Comparison of ENCODE assay signal across 8 mouse cellular contexts in the genomic region with DNA sequence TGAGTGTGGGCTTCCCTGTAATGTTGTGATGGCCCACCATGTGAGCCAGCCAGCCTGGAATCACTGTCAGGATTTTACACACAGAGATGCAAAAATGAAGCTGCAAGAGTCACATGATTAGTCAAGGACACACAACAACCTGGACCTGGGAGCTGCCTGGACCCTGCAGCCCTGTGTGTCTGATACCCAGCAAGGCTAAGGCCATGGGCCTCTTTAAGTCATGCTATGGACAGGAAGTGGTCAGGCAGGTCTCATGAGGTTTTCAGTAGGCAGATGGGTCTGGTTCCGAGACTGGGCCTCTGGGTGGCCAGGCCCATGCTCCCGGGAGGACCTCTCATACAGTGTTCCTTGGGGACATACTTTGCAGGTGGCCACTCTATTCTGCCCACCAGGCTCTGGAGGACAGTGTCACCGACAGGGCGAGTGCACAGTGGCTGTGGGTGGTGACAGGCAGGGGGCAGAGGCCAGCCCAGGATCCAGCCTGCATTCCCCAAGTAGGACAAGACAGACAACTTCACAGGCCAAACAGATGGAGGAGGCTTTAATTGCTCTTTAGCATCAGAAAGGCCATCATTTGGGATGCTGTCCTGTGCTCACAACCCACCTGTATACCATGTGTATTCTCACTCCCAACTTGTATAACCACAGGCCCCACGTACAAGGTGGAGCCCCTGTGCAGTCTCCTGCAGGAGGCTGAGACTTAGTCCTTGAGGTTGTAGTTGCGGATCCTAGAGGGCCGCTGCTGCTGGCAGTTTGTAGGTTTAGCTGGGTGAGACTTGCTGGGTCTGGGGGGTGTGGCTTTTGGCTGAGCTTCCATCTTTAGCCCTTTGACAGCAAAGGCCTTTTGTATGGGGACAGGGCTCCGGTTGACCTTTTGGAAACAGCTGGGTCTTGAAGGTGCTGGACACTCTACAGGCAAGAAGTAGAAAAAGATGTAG. TPM values are rescaled to one million over a fixed set of nuclear protein-coding genes. Genes with fewer than 3 reads are reported as not detected.
DNase-seq lines count a peak whose midpoint lies in the region; ATAC-seq and TF ChIP-seq lines count a peak whose summit lies in the region.

No protein-coding gene starts in this region.

- H3K79me2 ChIP-seq in heart, adult 2 months (replicated peaks; ENCODE audit: control insufficient read depth, insufficient read depth, low read length): no peaks in the 10 kb centered on the region

- H3K9me3 ChIP-seq in heart, embryonic 16.5 days (replicated peaks; ENCODE audit: control insufficient read depth, low read length): no peaks in the 10 kb centered on the region
- H3K9me3 ChIP-seq in forebrain, embryonic 12.5 days: no peaks in the 10 kb centered on the region
- no peaks in the 10 kb centered on the region for H3K9me3 ChIP-seq in limb, embryonic 15.5 days

- H3K9ac ChIP-seq in heart, embryonic 16.5 days (ENCODE audit: low read length): no peak overlapping the region
- no peak overlapping the region for H3K9ac ChIP-seq in heart, adult 2 months (ENCODE audit: low read depth, low read length)
- H3K9ac ChIP-seq in forebrain, embryonic 12.5 days: 0 out of 2 replicates have a peak overlapping the region, but pooled peaks have one; percentile 96
- H3K9ac ChIP-seq in limb, embryonic 15.5 days: no peak overlapping the region

- DNase-seq in heart, adult 2 months: no peak
- peak; percentile 57 for DNase-seq in ZHBTc4 (ENCODE audit: low read depth, low spot score)
- no peak for DNase-seq in frontal cortex, postnatal 36 days (ENCODE audit: low spot score in 2 of 2)
- no peak for DNase-seq in kidney, adult 8-10 months

- no peak for ATAC-seq in heart, embryonic 16.5 days (replicated peaks; ENCODE audit: extremely low read depth, insufficient read depth, low FRiP score)
- ATAC-seq in forebrain, embryonic 12.5 days (ENCODE audit: low FRiP score): no peak
- no peak for ATAC-seq in limb, embryonic 15.5 days (ENCODE audit: insufficient number of reproducible peaks, low FRiP score, low TSS enrichment, low read depth)
- ATAC-seq in erythroblast, adult 5-6 weeks (replicated peaks; ENCODE audit: low FRiP score, poor library complexity, severe bottlenecking): no peak

- no peaks in the 10 kb centered on the region for H3K27me3 ChIP-seq in heart, embryonic 16.5 days (ENCODE audit: control insufficient read depth, insufficient read depth, low read length)
- no peaks in the 10 kb centered on the region for H3K27me3 ChIP-seq in heart, adult 2 months (ENCODE audit: control insufficient read depth, insufficient read depth, low read length)
- no peaks in the 10 kb centered on the region for H3K27me3 ChIP-seq in forebrain, embryonic 12.5 days
- no peaks in the 10 kb centered on the region for H3K27me3 ChIP-seq in limb, embryonic 15.5 days

- peaks cover 31% of the 10 kb centered on the region for H3K4me1 ChIP-seq in heart, embryonic 16.5 days (ENCODE audit: control insufficient read depth, insufficient read depth, low read length)
- peaks cover 7% of the 10 kb centered on the region for H3K4me1 ChIP-seq in heart, adult 2 months (ENCODE audit: control insufficient read depth, insufficient read depth, low read length)
- peaks cover 42% of the 10 kb centered on the region for H3K4me1 ChIP-seq in forebrain, embryonic 12.5 days
- H3K4me1 ChIP-seq in limb, embryonic 15.5 days: peaks cover 31% of the 10 kb centered on the region

- TF ChIP-seq POLR2A in heart, adult 2 months (IDR thresholded peaks at IDR 0.05; ENCODE audit: insufficient read depth, low read depth, low read length): no peak

- 0 out of 2 replicates have a peak overlapping the region, but pooled peaks have one; percentile 4 for H3K27ac ChIP-seq in heart, embryonic 16.5 days (ENCODE audit: low read length)
- H3K27ac ChIP-seq in heart, adult 2 months: no peak overlapping the region
- H3K27ac ChIP-seq in forebrain, embryonic 12.5 days: peak overlapping the region; percentile 99
- peak overlapping the region; percentile 98 for H3K27ac ChIP-seq in limb, embryonic 15.5 days

- WGBS in heart, embryonic 16.5 days: 83% methylated on average over 8 of the region's 8 CpGs
- 91% methylated on average over 8 of the region's 8 CpGs for WGBS in heart, adult 2 months
- 80% methylated on average over 8 of the region's 8 CpGs for WGBS in forebrain, embryonic 12.5 days
- WGBS in limb, embryonic 15.5 days: 84% methylated on average over 8 of the region's 8 CpGs

- H3K4me3 ChIP-seq in heart, embryonic 16.5 days (ENCODE audit: low read length): no peak overlapping the region
- no peak overlapping the region for H3K4me3 ChIP-seq in heart, adult 2 months
- no peak overlapping the region for H3K4me3 ChIP-seq in forebrain, embryonic 12.5 days (replicated peaks)
- H3K4me3 ChIP-seq in limb, embryonic 15.5 days: no peak overlapping the region

- intact Hi-C loops in heart, adult 2 months (cut with DNase I): no loop called here

- H3K36me3 ChIP-seq in heart, embryonic 16.5 days (ENCODE audit: control insufficient read depth, insufficient read depth): no peaks in the 10 kb centered on the region
- H3K36me3 ChIP-seq in heart, adult 2 months (ENCODE audit: control insufficient read depth, insufficient read depth, low read length): no peaks in the 10 kb centered on the region
- peaks cover 11% of the 10 kb centered on the region for H3K36me3 ChIP-seq in forebrain, embryonic 12.5 days (replicated peaks)
- H3K36me3 ChIP-seq in limb, embryonic 15.5 days: peaks cover 13% of the 10 kb centered on the region

- no peak for TF ChIP-seq CTCF in heart, adult 2 months (IDR thresholded peaks at IDR 0.05)

- no peak overlapping the region for H3K4me2 ChIP-seq in heart, embryonic 16.5 days (ENCODE audit: low read depth, low read length)
- H3K4me2 ChIP-seq in forebrain, embryonic 12.5 days: no peak overlapping the region; the same call in 1 of the 2 replicates
- no peak overlapping the region for H3K4me2 ChIP-seq in limb, embryonic 15.5 days

- TF ChIP-seq EP300 in heart, adult 2 months (IDR thresholded peaks at IDR 0.05; ENCODE audit: insufficient read depth, low read depth, low read length): no peak

RNA-seq across cellular contexts. Expression of a gene that starts 1.9 kb away (rescaled TPM):
- 24.9 and 28.7 TPM in 2 replicates for polyA plus RNA-seq in heart, embryonic 16.5 days (2015; fragmentation: Nextera tagmentation; extraction: Ambion mirVana)
- 10 to 100 TPM; 22.0 to 32.1 TPM for total RNA-seq in heart, adult 2 months (2021)
- polyA plus RNA-seq in heart, adult 2 months (2012; rRNA removed): 318 and 731 TPM in 2 replicates
- polyA plus RNA-seq in forebrain, embryonic 12.5 days (2016; fragmentation: Nextera tagmentation; extraction: Ambion mirVana): 118 and 139 TPM in 2 replicates
- 41.8 and 45.5 TPM in 2 replicates for polyA plus RNA-seq in limb, embryonic 15.5 days (2015; fragmentation: Nextera tagmentation; extraction: Ambion mirVana)
- total RNA-seq in erythroblast, adult 5-6 weeks (2015; ENCODE audit: low replicate concordance): 6.5 and 7.9 TPM in 2 replicates
- total RNA-seq in erythroblast, adult 5-6 weeks (2017; ENCODE audit: low replicate concordance): 2.6 TPM in 2 replicates

RNA-seq across cellular contexts. Expression of a gene that starts 30.1 kb away (rescaled TPM):
- 44.7 and 49.7 TPM in 2 replicates for polyA plus RNA-seq in heart, embryonic 16.5 days (2015; fragmentation: Nextera tagmentation; extraction: Ambion mirVana)
- 10 to 100 TPM; 23.3 to 23.5 TPM for total RNA-seq in heart, adult 2 months (2021)
- 20.6 and 26.4 TPM in 2 replicates for polyA plus RNA-seq in heart, adult 2 months (2012; rRNA removed)
- polyA plus RNA-seq in forebrain, embryonic 12.5 days (2016; fragmentation: Nextera tagmentation; extraction: Ambion mirVana): 67.9 and 69.6 TPM in 2 replicates
- 59.0 and 61.9 TPM in 2 replicates for polyA plus RNA-seq in limb, embryonic 15.5 days (2015; fragmentation: Nextera tagmentation; extraction: Ambion mirVana)
- total RNA-seq in erythroblast, adult 5-6 weeks (2015; ENCODE audit: low replicate concordance): 10.0 and 12.5 TPM in 2 replicates
- total RNA-seq in erythroblast, adult 5-6 weeks (2017; ENCODE audit: low replicate concordance): 6.4 and 8.5 TPM in 2 replicates

RNA-seq across cellular contexts. Expression of a gene that starts 42.2 kb away (rescaled TPM):
- 124 and 135 TPM in 2 replicates for polyA plus RNA-seq in heart, embryonic 16.5 days (2015; fragmentation: Nextera tagmentation; extraction: Ambion mirVana)
- total RNA-seq in heart, adult 2 months (2021): 10 to 100 TPM; 54.4 to 55.8 TPM
- 85.9 and 129 TPM in 2 replicates for polyA plus RNA-seq in heart, adult 2 months (2012; rRNA removed)
- 246 and 247 TPM in 2 replicates for polyA plus RNA-seq in forebrain, embryonic 12.5 days (2016; fragmentation: Nextera tagmentation; extraction: Ambion mirVana)
- polyA plus RNA-seq in limb, embryonic 15.5 days (2015; fragmentation: Nextera tagmentation; extraction: Ambion mirVana): 205 and 207 TPM in 2 replicates
- 22.8 and 28.4 TPM in 2 replicates for total RNA-seq in erythroblast, adult 5-6 weeks (2015; ENCODE audit: low replicate concordance)
- total RNA-seq in erythroblast, adult 5-6 weeks (2017; ENCODE audit: low replicate concordance): 16.2 and 18.1 TPM in 2 replicates

RNA-seq across cellular contexts. Expression of a gene that starts 42.3 kb away (rescaled TPM):
- 27.8 and 28.4 TPM in 2 replicates for polyA plus RNA-seq in heart, embryonic 16.5 days (2015; fragmentation: Nextera tagmentation; extraction: Ambion mirVana)
- total RNA-seq in heart, adult 2 months (2021): 10 to 100 TPM; 11.9 to 12.5 TPM
- polyA plus RNA-seq in heart, adult 2 months (2012; rRNA removed): 28.6 and 30.0 TPM in 2 replicates
- 58.1 and 63.7 TPM in 2 replicates for polyA plus RNA-seq in forebrain, embryonic 12.5 days (2016; fragmentation: Nextera tagmentation; extraction: Ambion mirVana)
- 50.7 TPM in 2 replicates for polyA plus RNA-seq in limb, embryonic 15.5 days (2015; fragmentation: Nextera tagmentation; extraction: Ambion mirVana)
- total RNA-seq in erythroblast, adult 5-6 weeks (2015; ENCODE audit: low replicate concordance): 0.58 and 5.0 TPM in 2 replicates
- 0.60 and 1.3 TPM in 2 replicates for total RNA-seq in erythroblast, adult 5-6 weeks (2017; ENCODE audit: low replicate concordance)
